Mouse (Mus musculus): ENCODE results near the gene Muc1.
"Not testable (repeated sequence)": the region's sequence is repeated elsewhere in the genome, so short reads cannot be mapped to it uniquely, and the experiment has no call there.

Gene Muc1

GRCm38 (mm10) chr3:89210162-89210561, 18.7 kb upstream of the Muc1 start:
- DNase-seq, result no peak

GRCm38 (mm10) chr3:89210731-89211130, 18.1 kb upstream of the Muc1 start:
- no peak for DNase-seq

- peak; percentile 96 for DNase-seq
These were observed 14.9 kb upstream of the Muc1 start for GRCm38 (mm10) chr3:89213803-89214530.

- DNase-seq, result peak in 1 of 2 experiments; percentile 26
These were observed 14.0 kb upstream of the Muc1 start, which contains the start of gene Thbs3 for GRCm38 (mm10) chr3:89214681-89215411. Thbs3 (plus strand) TSS chr3:89215180.

GRCm38 (mm10) chr3:89215853-89216252, 13.0 kb upstream of the Muc1 start:
- peak; percentile 90 to 92 for DNase-seq

GRCm38 (mm10) chr3:89216407-89216806, 12.4 kb upstream of the Muc1 start:
- not testable (repeated sequence) for DNase-seq

- DNase-seq, result no peak
These were observed 10.6 kb upstream of the Muc1 start for GRCm38 (mm10) chr3:89218271-89218670.

GRCm38 (mm10) chr3:89219546-89219945, 9.3 kb upstream of the Muc1 start:
- no peak for DNase-seq

- DNase-seq, result no peak
These were observed 7.7 kb upstream of the Muc1 start for GRCm38 (mm10) chr3:89221167-89221566.

- DNase-seq, result no peak
These were observed 4.1 kb upstream of the Muc1 start for GRCm38 (mm10) chr3:89224796-89225195.

- no peak for DNase-seq
These were observed 3.5 kb upstream of the Muc1 start for GRCm38 (mm10) chr3:89225321-89225815.

GRCm38 (mm10) chr3:89225918-89226317, 2.9 kb upstream of the Muc1 start:
- DNase-seq, result no peak

GRCm38 (mm10) chr3:89226361-89226760, 2.5 kb upstream of the Muc1 start:
- DNase-seq, result no peak

- no peak for DNase-seq
These were observed 2.0 kb upstream of the Muc1 start, which contains the start of gene Mtx1 for GRCm38 (mm10) chr3:89226900-89227299. Mtx1 (minus strand) TSS chr3:89227088.

GRCm38 (mm10) chr3:89227307-89228179, 1.3 kb upstream of the Muc1 start:
- peak; percentile 64 for DNase-seq

GRCm38 (mm10) chr3:89228180-89228549, 692 bp upstream of the Muc1 start:
- peak; percentile 91 for DNase-seq

GRCm38 (mm10) chr3:89229276-89229675, 419 bp downstream of the Muc1 start:
- DNase-seq, result no peak

GRCm38 (mm10) chr3:89230561-89230960, 1.7 kb downstream of the Muc1 start:
- DNase-seq, result no peak

GRCm38 (mm10) chr3:89231345-89231744, 2.5 kb downstream of the Muc1 start:
- peak in 1 of 2 experiments; percentile 33 for DNase-seq

- no peak for DNase-seq
These were observed 3.0 kb downstream of the Muc1 start for GRCm38 (mm10) chr3:89231772-89232275.

GRCm38 (mm10) chr3:89232614-89233013, 3.8 kb downstream of the Muc1 start:
- no peak for DNase-seq

GRCm38 (mm10) chr3:89233562-89234110, 4.8 kb downstream of the Muc1 start:
- DNase-seq, result peak; percentile 60 to 63
